Mouse (Mus musculus) neutrophil, adult 83 days (primary cell): ENCODE measurements around the gene Rin3. TPM values are rescaled to one million over a fixed set of nuclear protein-coding genes. Genes with fewer than 3 reads are reported as not detected.

Experiments used
- total RNA-seq, 2 experiments: library from RNA; stranded (reverse); gene quantifications; one replicate each; pipeline ENCODE4 v1.2.4; 2023

Rin3 gene
- 100 to 1,000 TPM; 338 to 411 TPM for total RNA-seq

DNA sequence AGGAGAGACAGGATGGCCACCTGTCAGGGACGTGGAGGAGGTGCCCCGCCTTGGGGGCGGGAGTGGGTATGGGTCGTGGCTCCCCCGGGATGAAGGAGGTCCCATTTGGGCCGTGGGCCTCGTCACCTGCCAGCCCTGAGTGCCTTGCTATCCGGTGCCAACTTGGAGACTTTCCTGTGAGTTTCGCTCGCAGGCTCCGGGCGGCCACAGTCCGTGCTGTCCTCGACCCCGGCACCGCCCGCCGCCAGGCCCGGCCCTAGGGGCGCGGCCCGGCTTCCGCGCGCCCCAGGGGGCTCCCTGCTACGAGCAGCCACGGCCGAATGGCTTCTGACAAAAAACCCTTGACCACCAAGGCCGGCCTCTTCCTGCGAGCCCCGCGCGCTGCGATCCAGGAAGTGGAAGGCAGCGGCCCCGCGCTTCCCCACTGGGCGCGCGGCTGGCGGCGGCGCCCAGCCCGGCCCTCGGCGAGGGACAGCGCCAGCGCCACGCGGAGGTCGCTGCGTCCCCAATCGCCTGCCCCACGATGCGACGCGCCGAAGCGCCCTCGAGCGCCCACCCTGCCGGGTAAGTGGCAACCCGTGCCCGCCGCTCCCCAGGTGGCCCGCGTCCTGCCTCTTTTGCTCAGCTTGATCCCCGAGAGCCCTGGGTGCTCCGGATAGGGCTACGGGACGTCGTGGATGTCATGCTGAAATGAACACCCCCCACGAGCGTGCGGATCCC lies at the start of gene Rin3:
Rin3 (plus strand) TSS at position 286 of the 720 bp plus-strand sequence.

DNA sequence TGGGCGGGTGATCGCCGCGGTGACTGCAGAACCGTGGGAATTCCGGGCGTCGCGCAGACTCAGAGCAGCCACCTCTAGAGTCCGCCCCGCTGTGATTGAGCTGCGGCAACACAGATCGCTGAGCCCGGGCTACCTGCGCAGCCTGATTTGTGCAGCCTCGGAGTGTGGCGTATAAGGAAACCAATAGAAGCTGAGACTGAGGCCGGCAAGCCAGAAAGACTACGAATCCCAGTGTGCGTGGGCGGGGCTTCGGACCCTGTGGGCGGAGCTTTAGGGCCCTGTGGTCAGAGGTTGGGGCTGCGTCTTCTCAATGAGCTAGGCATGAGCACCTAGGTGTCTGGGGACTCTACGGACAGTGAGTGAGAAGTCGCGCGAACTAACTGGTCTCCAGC lies 156.8 kb downstream of the Rin3 start, which contains the start of gene Lgmn:
Lgmn (minus strand) TSS at position 182 of the 392 bp plus-strand sequence.

Other genes starting within 250 kb of the Rin3 start
- gene Slc24a4, start 154.3 kb upstream of the Rin3 start, total RNA-seq = not detected
- 10 to 100 TPM; 15.0 to 17.0 TPM for gene Lgmn, start 156.8 kb downstream of the Rin3 start, total RNA-seq
- 10 to 100 TPM; 27.7 to 27.8 TPM for gene Golga5, start 186.1 kb downstream of the Rin3 start, total RNA-seq